Mouse (Mus musculus): Measurements from ENCODE around the gene 1700025G04Rik.
"Not testable (repeated sequence)": the region's sequence is repeated elsewhere in the genome, so short reads cannot be mapped to it uniquely, and the experiment has no call there.

The 1700025G04Rik gene

DNA sequence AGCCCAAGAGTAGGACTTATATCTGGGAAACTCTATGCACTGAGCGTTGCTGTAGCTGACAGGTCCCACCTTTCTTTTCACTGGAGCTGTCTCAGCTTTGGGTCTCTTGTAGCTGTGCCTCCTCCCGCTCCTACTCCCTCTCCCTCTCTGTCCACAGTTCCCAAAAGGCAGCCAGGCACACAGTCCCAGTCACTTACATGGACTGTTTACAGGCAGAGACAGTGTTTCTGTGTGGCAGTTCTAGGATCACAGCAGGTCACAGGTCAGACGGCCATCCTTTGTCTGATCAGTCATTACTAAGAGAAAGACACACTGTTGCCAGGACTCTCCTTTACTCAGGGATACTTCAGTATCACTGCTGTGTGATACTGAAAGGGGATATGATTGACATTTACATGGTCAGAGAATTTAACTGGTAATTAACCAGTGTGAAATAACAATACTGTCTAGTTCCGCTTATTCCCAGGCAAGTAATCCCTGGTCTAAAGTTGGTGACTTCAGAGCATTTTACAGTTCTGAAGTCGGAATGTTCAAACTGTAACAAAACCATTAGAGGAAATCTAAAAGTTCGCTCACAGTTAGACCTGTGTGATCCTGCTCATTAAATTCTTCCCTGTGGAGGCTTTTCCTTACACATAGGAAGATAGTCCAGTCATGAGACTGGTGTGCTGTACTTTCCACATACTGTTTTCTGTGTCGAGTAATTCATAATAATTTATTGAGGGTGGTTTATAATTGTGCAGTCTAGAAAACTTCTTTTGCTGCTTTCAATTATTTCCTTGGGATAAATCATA lies 279.1 kb downstream of the 1700025G04Rik start:
- Histone ChIP-seq H3K27me3 (ENCODE audit: insufficient read depth, low read length) (no peaks in the 10 kb centered on the region), H3K36me3 (ENCODE audit: insufficient read depth, low read length) (peaks cover 53% of the 10 kb centered on the region), H3K9me3 (ENCODE audit: low read length) (no peaks in the 10 kb centered on the region), H3K4me3 (replicated peaks; ENCODE audit: low read length) (no peak overlapping the region), H3K4me1 (replicated peaks; ENCODE audit: low read depth, low read length) (no peaks in the 10 kb centered on the region)
- TF ChIP-seq NANOG (IDR thresholded peaks at IDR 0.05; ENCODE audit: borderline replicate concordance, low read length) (no peak), CTCF (conservative IDR thresholded peaks at IDR 0.05; ENCODE audit: low read length) (no peak), POU5F1 (IDR thresholded peaks at IDR 0.05; ENCODE audit: borderline replicate concordance, low read length) (no peak)

DNA sequence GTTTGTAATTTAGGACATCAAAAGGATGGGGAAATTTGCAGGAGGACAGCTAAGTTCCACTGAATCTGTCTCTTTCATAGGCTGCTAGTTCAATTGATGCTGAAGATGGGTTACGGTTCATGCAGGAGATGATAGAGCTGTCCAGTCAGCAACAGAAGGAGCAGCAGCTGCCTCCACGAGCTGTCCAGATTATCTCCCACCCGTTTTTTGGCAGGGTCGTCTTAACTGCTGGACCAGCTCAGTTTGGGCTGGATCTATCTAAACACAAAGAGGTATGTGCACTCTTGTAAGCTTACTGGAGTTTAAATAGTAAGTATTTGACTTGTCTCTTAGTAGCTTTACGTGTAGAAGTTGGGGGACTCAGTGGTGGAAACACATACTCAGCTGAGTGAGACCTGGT lies 282.6 kb downstream of the 1700025G04Rik start:
- TF ChIP-seq POU5F1 (IDR thresholded peaks at IDR 0.05; ENCODE audit: borderline replicate concordance, low read length) (no peak), CTCF (conservative IDR thresholded peaks at IDR 0.05; ENCODE audit: low read length) (no peak), NANOG (IDR thresholded peaks at IDR 0.05; ENCODE audit: borderline replicate concordance, low read length) (no peak)
- peaks cover 61% of the 10 kb centered on the region for H3K36me3 ChIP-seq (ENCODE audit: insufficient read depth, low read length)
- no peaks in the 10 kb centered on the region for H3K4me1 ChIP-seq (replicated peaks; ENCODE audit: low read depth, low read length)
- no peaks in the 10 kb centered on the region for H3K9me3 ChIP-seq (ENCODE audit: low read length)
- no peak overlapping the region for H3K4me3 ChIP-seq (replicated peaks; ENCODE audit: low read length)
- H3K27me3 ChIP-seq (ENCODE audit: insufficient read depth, low read length): no peaks in the 10 kb centered on the region

DNA sequence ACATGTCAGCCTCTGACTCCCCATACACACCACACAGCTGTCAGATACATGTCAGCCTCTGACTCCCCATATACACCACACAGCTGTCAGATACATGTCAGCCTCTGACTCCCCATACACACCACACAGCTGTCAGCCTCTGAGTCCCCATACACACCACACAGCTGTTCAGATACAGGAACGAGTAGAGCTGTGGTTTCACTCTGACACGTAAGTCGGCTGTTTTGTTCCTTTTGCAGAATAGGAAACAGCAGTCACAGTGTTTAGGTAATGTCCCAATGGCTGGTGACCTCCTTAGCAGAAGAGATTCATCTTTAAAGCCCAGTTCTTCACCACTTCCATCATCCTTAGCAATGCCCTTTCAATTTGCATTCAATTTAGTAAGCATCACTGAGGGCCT lies 287.1 kb downstream of the 1700025G04Rik start:
- H3K27me3 ChIP-seq (ENCODE audit: insufficient read depth, low read length); H3K4me1 ChIP-seq (replicated peaks; ENCODE audit: low read depth, low read length); H3K9me3 ChIP-seq (ENCODE audit: low read length); H3K4me3 ChIP-seq (replicated peaks; ENCODE audit: low read length): not testable (repeated sequence)
- H3K36me3 ChIP-seq (ENCODE audit: insufficient read depth, low read length): peaks cover 55% of the 10 kb centered on the region
